Mouse (Mus musculus): ENCODE results near the gene Lrrc51. TPM values are rescaled to one million over a fixed set of nuclear protein-coding genes. Genes with fewer than 3 reads are reported as not detected.
"Not testable (repeated sequence)": the region's sequence is repeated elsewhere in the genome, so short reads cannot be mapped to it uniquely, and the experiment has no call there.

Gene Lrrc51
- total RNA-seq, 2 experiments from 2014 or later: 3.8 TPM; not detected in 1

GRCm38 (mm10) chr7:101939758-101940157 lies 6.1 kb upstream of the Lrrc51 start:
- no peak for ATAC-seq (replicated peaks; ENCODE audit: poor library complexity)

- ATAC-seq (replicated peaks; ENCODE audit: poor library complexity): no peak
Observed at GRCm38 (mm10) chr7:101938348-101938747, 4.7 kb upstream of the Lrrc51 start.

- no peak for ATAC-seq (replicated peaks; ENCODE audit: poor library complexity)
Observed at GRCm38 (mm10) chr7:101937569-101937968, 3.9 kb upstream of the Lrrc51 start.

- no peak for ATAC-seq (replicated peaks; ENCODE audit: poor library complexity)
Observed at GRCm38 (mm10) chr7:101936996-101937395, 3.3 kb upstream of the Lrrc51 start.

GRCm38 (mm10) chr7:101935957-101936356 lies 2.3 kb upstream of the Lrrc51 start:
- ATAC-seq (replicated peaks; ENCODE audit: poor library complexity): no peak

GRCm38 (mm10) chr7:101933300-101933699 lies 395 bp downstream of the Lrrc51 start:
- ATAC-seq (replicated peaks; ENCODE audit: poor library complexity): peak; percentile 27

GRCm38 (mm10) chr7:101932551-101932950 lies 1.1 kb downstream of the Lrrc51 start:
- ATAC-seq (replicated peaks; ENCODE audit: poor library complexity): no peak

- no peak for ATAC-seq (replicated peaks; ENCODE audit: poor library complexity)
Observed at GRCm38 (mm10) chr7:101928093-101928492, 5.6 kb downstream of the Lrrc51 start.

- not testable (repeated sequence) for ATAC-seq (replicated peaks; ENCODE audit: poor library complexity)
Observed at GRCm38 (mm10) chr7:101925892-101926291, 7.8 kb downstream of the Lrrc51 start.

GRCm38 (mm10) chr7:101918071-101918470 lies 15.6 kb downstream of the Lrrc51 start:
- ATAC-seq (replicated peaks; ENCODE audit: poor library complexity): peak; percentile 94

GRCm38 (mm10) chr7:101911982-101912381 lies 21.7 kb downstream of the Lrrc51 start:
- no peak for ATAC-seq (replicated peaks; ENCODE audit: poor library complexity)

GRCm38 (mm10) chr7:101910138-101910537 lies 23.6 kb downstream of the Lrrc51 start:
- ATAC-seq (replicated peaks; ENCODE audit: poor library complexity): no peak

- peak; percentile 12; the same call in 1 of the 2 replicates for ATAC-seq (replicated peaks; ENCODE audit: poor library complexity)
Observed at GRCm38 (mm10) chr7:101908367-101908766, 25.3 kb downstream of the Lrrc51 start.

- no peak for ATAC-seq (replicated peaks; ENCODE audit: poor library complexity)
Observed at GRCm38 (mm10) chr7:101906696-101907095, 27.0 kb downstream of the Lrrc51 start.

- ATAC-seq (replicated peaks; ENCODE audit: poor library complexity): no peak
Observed at GRCm38 (mm10) chr7:101906287-101906681, 27.4 kb downstream of the Lrrc51 start, which contains the start of gene Tomt. Tomt (minus strand) TSS chr7:101906359.

GRCm38 (mm10) chr7:101905561-101906286 lies 28.0 kb downstream of the Lrrc51 start, which contains the start of gene Lamtor1:
Lamtor1 (plus strand) TSS chr7:101905904.
- peak; percentile 90 for ATAC-seq (replicated peaks; ENCODE audit: poor library complexity)

GRCm38 (mm10) chr7:101902846-101903245 lies 30.8 kb downstream of the Lrrc51 start:
- no peak for ATAC-seq (replicated peaks; ENCODE audit: poor library complexity)

GRCm38 (mm10) chr7:101901969-101902368 lies 31.7 kb downstream of the Lrrc51 start:
- ATAC-seq (replicated peaks; ENCODE audit: poor library complexity): no peak

GRCm38 (mm10) chr7:101900331-101901097 lies 33.2 kb downstream of the Lrrc51 start:
- ATAC-seq (replicated peaks; ENCODE audit: poor library complexity): no peak

- ATAC-seq (replicated peaks; ENCODE audit: poor library complexity): peak; percentile 93
Observed at GRCm38 (mm10) chr7:101896104-101897066, 37.3 kb downstream of the Lrrc51 start.

- ATAC-seq (replicated peaks; ENCODE audit: poor library complexity): no peak
Observed at GRCm38 (mm10) chr7:101895695-101896094, 38.0 kb downstream of the Lrrc51 start.
